Mouse (Mus musculus): ENCODE results near the gene Ccl27a.

Ccl27a gene

GRCm38 (mm10) chr4:41755338-41756305 is 18.4 kb downstream of the Ccl27a start, which contains the start of gene Sigmar1:
Sigmar1 (minus strand) TSS chr4:41756157.
- DNase-seq, result peak; percentile 80

DNA sequence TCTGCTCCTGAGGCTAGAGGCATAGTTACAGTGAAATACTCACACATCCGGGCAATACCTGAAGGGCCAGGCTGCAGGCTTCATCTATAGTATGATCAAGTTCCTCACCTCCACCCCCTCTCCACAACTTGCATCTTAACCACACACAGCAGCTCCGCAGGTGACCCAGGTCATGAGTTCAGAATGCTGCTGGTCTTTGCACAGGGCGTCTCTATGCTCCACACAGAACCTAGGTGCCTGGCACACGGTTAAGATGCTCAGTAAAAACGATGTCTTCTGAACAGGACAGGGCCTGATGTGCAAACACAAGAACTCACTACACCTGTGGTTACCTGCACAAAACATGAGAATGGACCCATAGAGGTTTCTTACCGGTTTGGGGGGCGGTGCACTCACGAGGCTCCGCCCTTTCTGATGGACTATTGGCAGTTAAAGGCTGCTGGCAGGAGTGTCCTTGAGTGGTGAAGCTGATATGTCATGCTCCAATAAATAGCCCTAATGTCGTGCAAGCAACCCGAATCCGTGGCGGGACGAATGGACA is 19.2 kb downstream of the Ccl27a start, which contains the start of gene Galt:
Gene Galt (plus strand): TSS at position 432 of the 541 bp plus-strand sequence.
- DNase-seq, result no peak

- DNase-seq, result no peak
Observed at GRCm38 (mm10) chr4:41745021-41745420, 29.0 kb downstream of the Ccl27a start.

GRCm38 (mm10) chr4:41744131-41744530 is 29.9 kb downstream of the Ccl27a start:
- no peak for DNase-seq

DNA sequence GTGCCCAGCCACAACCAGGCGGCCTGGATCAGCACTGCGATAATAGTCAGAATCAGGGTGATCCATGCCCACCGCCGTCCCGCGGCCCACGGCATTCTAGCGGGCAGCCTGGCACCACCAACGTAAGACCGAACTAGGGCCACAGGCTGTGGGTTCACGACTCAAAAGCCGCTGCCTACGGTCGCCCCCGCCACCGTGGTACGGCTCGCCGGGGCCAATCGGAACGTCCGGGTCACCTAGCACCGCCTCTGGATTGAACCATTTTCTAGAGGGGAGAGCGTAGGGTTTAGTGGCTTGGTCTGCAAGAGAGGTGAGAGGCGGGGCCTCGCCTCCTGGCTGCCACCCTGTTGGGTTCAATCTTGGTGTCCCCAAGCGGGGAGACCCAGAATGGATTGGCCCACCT is 32.9 kb downstream of the Ccl27a start:
- peak; percentile 93 for DNase-seq

DNA sequence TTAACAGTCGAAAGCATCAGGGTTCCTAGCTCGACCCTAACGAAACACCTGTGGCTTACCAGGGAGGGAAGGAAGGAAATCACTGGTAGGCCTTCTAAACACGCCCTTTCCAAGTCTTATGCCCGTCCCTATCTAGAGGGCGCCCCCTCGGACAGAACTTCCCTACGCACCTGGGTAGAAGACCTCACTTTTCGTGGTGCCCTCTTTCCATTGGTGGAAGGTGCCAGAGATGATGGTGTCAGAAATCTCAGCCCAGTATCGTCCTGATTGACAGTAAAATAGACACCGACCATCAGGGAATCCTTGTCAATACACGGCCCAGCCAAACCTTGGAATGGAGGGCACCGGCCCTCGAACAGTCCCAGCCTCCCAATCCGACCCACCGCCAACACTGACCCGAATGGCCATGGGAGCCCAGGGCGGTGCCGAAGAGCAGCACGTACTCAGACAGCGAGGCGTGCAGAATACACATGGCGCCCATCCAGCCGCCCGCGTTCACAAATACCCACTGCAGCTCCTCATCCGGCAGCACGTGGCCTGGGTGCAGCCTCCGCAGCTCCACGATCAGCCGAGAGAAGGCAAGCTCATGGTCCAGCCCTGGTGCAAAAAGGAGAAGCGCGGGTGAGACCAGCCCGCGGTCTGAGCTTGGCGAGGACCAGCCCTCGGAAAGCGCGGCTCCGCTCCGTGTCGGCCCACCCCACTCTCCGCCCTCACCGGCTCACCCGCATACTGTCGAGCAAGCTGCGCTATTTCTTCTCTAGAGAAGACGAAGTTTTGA is 33.5 kb downstream of the Ccl27a start:
- DNase-seq, result peak; percentile 80

DNA sequence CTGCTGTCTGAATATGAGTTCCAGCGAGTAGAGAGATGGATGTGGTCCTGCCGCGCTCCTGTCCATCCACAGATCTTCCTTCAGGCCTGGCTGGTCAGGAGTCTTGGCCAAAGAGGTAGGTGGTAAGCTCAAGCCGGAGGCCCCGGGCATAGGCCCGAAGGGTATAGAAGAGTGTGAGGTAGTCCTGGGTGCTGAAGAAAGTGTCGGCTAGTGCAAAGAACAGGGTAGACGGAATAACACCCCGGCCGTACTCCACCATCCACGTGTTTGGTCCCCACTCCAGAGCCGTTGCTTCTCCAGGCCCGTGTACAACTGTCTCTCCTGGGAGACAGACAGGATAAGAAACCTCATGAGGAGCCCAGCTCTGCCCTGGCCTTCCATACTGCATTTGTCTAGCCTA is 34.8 kb downstream of the Ccl27a start:
- no peak for DNase-seq

DNA sequence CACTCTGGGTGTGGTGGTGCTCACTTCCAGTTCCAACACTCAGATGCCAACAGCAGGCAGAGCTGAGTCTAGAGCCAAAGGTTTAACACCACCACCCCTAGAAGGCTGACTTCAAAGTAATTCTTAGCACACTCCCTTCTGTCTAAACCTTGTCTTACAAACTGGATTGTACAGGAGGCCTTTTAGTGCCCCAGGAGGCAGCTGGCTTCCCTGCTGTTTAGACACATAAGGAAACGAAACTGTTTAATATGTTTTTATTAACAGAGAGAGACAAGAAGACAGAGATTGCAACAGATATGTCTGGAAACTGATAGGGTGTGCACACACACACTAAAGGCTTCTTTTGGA is 35.8 kb downstream of the Ccl27a start:
- DNase-seq, result no peak

DNA sequence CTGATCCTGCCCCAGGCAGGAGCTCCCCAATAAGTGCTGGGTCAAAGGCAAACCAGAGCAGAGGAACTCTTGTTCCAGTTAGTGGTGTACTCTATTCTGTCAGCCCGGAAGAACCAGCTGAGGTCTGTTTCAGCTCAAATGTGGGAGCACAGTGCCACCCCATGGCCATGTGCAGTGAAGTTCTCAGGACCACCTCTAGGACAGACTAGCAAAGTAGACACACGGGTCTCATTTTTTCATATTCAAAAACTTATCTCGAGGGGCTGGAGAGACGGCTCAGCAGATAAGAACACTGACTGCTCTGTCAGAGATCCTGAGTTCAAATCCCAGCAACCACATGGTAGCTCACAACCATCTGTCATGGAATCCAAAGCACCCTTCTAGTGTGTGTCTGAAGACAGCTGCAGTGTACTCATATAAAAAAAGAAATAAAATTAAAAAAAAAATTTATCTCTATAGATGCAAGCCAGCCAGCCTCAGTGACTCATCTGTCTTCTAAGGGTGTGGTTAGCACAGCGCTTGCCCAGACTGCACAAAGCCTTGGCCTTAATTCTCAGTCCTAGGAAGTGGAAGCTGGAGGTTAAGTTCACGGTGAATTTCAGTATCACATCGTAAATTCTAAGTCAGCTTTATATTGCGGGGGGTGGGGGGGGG is 36.3 kb downstream of the Ccl27a start:
- DNase-seq, result peak; percentile 72

DNA sequence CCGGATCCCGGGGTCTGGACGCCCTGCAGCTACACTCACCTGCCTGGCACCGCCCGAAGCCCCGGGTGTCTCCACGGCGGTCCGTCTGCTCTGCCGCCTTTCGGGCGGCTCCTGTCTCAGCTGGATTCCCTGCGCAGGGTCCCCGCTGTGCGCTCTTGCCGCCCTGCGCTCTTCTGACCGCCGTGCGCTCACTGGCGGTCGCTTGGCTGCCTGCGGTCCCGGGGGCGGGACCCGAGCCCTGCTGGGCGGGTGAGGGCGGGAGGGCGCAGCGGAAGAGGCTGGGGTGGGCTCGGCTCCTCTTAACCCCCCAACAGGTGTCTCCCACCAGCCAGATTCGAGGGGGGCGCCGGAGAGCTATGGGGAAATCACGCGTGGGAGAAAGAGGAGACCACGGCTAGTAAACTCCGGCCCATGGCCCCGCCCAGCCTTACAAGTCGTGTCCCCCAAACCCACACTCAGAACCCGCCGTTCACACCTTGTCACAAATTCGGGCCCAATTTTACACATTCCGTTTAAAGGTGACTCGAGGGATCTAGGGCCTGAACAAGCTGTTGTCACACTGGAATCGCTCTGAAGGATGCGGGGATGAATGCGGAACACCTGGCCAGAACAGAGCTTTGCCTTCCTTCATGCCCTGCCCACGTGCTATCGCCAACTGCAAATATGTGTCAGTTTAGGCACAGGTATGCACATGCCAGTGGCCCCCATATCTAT is 42.8 kb downstream of the Ccl27a start, which contains the start of gene Arid3c:
Gene Arid3c (minus strand): TSS at position 91 of the 714 bp plus-strand sequence.
- DNase-seq, result no peak

DNA sequence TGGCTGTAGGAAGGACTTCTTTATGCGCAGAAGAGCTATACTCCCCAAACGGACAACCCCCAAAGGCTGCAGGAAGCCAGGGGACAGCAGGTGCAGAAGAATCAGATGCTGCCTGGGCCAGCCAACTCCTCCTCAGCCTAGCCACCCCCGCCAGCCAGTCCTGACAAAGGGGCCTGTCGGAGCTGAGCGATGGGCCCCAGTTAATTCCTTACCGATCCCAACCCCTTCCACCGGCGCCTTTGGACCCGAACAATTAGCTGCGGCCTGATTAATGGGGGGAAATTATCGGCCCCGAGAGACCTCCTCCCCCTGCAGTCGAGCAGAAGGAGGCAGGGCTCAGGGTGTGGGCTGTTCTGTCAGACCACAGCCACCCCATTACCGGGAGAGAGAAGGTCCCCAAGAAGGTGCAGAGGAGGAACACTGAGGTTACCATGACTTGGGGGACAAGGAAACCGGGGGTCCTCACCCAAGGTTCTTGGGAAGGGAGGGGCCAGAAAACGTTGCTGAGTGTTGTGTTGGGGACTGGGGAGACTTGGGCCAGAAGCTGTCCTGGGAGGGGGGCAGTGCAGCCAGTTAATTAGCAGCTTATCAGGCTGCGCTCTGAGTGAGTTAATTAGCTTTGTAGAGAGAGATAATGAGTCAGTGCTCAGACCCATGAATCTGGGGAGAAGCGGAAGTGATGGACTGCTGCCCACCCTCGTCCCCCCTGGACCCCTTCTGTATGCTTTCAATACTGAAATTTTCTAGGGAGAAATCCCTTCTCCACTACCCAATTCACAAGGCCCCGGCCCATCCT is 47.0 kb downstream of the Ccl27a start:
- DNase-seq, result no peak

- DNase-seq, result peak; percentile 89
Observed at GRCm38 (mm10) chr4:41722918-41723351, 51.1 kb downstream of the Ccl27a start, which contains the start of gene Dctn3. Dctn3 (minus strand) TSS chr4:41723170.

Measured in right cerebral cortex, postnatal 25 days (tissue).